Mouse (Mus musculus): ENCODE measurements around the gene Fgfr2.

Fgfr2 gene

GRCm38 (mm10) chr7:130337601-130338000 is 2785.5 kb downstream of the Fgfr2 start:
- DNase-seq (ENCODE audit: low read depth, low spot score) = no peak

GRCm38 (mm10) chr7:130335440-130336051 is 2787.6 kb downstream of the Fgfr2 start:
- no peak for DNase-seq (ENCODE audit: low read depth, low spot score)

GRCm38 (mm10) chr7:130332515-130333220 is 2790.5 kb downstream of the Fgfr2 start:
- no peak for DNase-seq (ENCODE audit: low read depth, low spot score)

GRCm38 (mm10) chr7:130327603-130328365 is 2795.4 kb downstream of the Fgfr2 start:
- DNase-seq (ENCODE audit: low read depth, low spot score) = no peak

- DNase-seq (ENCODE audit: low read depth, low spot score) = no peak
Measured at GRCm38 (mm10) chr7:130325983-130326433, 2797.1 kb downstream of the Fgfr2 start.

GRCm38 (mm10) chr7:130324716-130325401 is 2798.3 kb downstream of the Fgfr2 start:
- DNase-seq (ENCODE audit: low read depth, low spot score) = no peak

GRCm38 (mm10) chr7:130323766-130324165 is 2799.4 kb downstream of the Fgfr2 start:
- DNase-seq (ENCODE audit: low read depth, low spot score) = no peak

GRCm38 (mm10) chr7:130319799-130320556 is 2803.2 kb downstream of the Fgfr2 start:
- DNase-seq (ENCODE audit: low read depth, low spot score) = no peak

- no peak for DNase-seq (ENCODE audit: low read depth, low spot score)
Measured at GRCm38 (mm10) chr7:130316294-130316693, 2806.9 kb downstream of the Fgfr2 start.

- DNase-seq (ENCODE audit: low read depth, low spot score) = no peak
Measured at GRCm38 (mm10) chr7:130315221-130315620, 2807.9 kb downstream of the Fgfr2 start.

- no peak for DNase-seq (ENCODE audit: low read depth, low spot score)
Measured at GRCm38 (mm10) chr7:130314658-130315057, 2808.5 kb downstream of the Fgfr2 start.

- DNase-seq (ENCODE audit: low read depth, low spot score) = no peak
Measured at GRCm38 (mm10) chr7:130311362-130311761, 2811.8 kb downstream of the Fgfr2 start.

GRCm38 (mm10) chr7:130309180-130309579 is 2814.0 kb downstream of the Fgfr2 start:
- DNase-seq (ENCODE audit: low read depth, low spot score) = no peak

- DNase-seq (ENCODE audit: low read depth, low spot score) = no peak
Measured at GRCm38 (mm10) chr7:130307036-130307435, 2816.1 kb downstream of the Fgfr2 start.

GRCm38 (mm10) chr7:130304642-130305041 is 2818.5 kb downstream of the Fgfr2 start:
- DNase-seq (ENCODE audit: low read depth, low spot score) = no peak

GRCm38 (mm10) chr7:130303464-130303863 is 2819.7 kb downstream of the Fgfr2 start:
- no peak for DNase-seq (ENCODE audit: low read depth, low spot score)

- no peak for DNase-seq (ENCODE audit: low read depth, low spot score)
Measured at GRCm38 (mm10) chr7:130300606-130301005, 2822.5 kb downstream of the Fgfr2 start.

- no peak for DNase-seq (ENCODE audit: low read depth, low spot score)
Measured at GRCm38 (mm10) chr7:130298926-130299594, 2824.1 kb downstream of the Fgfr2 start.

GRCm38 (mm10) chr7:130291179-130291578 is 2832.0 kb downstream of the Fgfr2 start:
- no peak for DNase-seq (ENCODE audit: low read depth, low spot score)

GRCm38 (mm10) chr7:130289428-130289790 is 2833.7 kb downstream of the Fgfr2 start:
- no peak for DNase-seq (ENCODE audit: low read depth, low spot score)

Data from CD4-positive, CD25-positive, alpha-beta regulatory T cell, adult 2 months (primary cell).